Mouse (Mus musculus) forebrain, embryonic 15.5 days (tissue): ENCODE results near the gene Ndnf. TPM values are rescaled to one million over a fixed set of nuclear protein-coding genes. Genes with fewer than 3 reads are reported as not detected.

Experiments used
- ATAC-seq: fragments of 200-750 bp; cut with Nextera tagmentation; replicated peaks from 2 replicates; pipeline ENCODE4 v1.8.0; 2017; ENCODE audit warnings: mild to moderate bottlenecking, moderate TSS enrichment, moderate library complexity
- H3K27ac ChIP-seq: fragments of 300-500 bp; sonication (generic); replicated peaks from 2 replicates; pipeline ENCODE4 v1.5.1; 2015; ENCODE audit warnings: mild to moderate bottlenecking, inconsistent platforms
- H3K27me3 ChIP-seq: fragments of 300-500 bp; sonication (generic); 2 replicates; pipeline ENCODE4 v1.6.1; 2015; ENCODE audit warnings: inconsistent platforms
- H3K36me3 ChIP-seq: fragments of 300-500 bp; sonication (generic); 2 replicates; pipeline ENCODE4 v1.6.1; 2015; ENCODE audit warnings: mild to moderate bottlenecking, inconsistent platforms
- H3K4me1 ChIP-seq: fragments of 300-500 bp; sonication (generic); 2 replicates; pipeline ENCODE4 v1.6.1; 2015; ENCODE audit warnings: inconsistent platforms
- H3K4me2 ChIP-seq: fragments of 300-500 bp; sonication (generic); replicated peaks from 2 replicates; pipeline ENCODE4 v1.6.1; 2015; ENCODE audit warnings: mild to moderate bottlenecking, inconsistent platforms
- H3K4me3 ChIP-seq: fragments of 300-500 bp; sonication (generic); 2 replicates; pipeline ENCODE4 v1.5.1; 2015; ENCODE audit warnings: mild to moderate bottlenecking, inconsistent platforms
- H3K9ac ChIP-seq: fragments of 300-500 bp; sonication (generic); replicated peaks from 2 replicates; pipeline ENCODE4 v1.6.1; 2015; ENCODE audit warnings: mild to moderate bottlenecking, inconsistent platforms
- H3K9me3 ChIP-seq: fragments of 300-500 bp; sonication (generic); 2 replicates; pipeline ENCODE4 v1.6.1; 2016; ENCODE audit warnings: inconsistent platforms
- WGBS: fragments of 180-500 bp; shearing (Covaris S2); methylation state at CpG from one replicate; pipeline ENCODE4 v1.1.7; 2015; ENCODE audit warnings: mixed read lengths; 5-methylcytosine and 5-hydroxymethylcytosine counted together
- polyA plus RNA-seq: library from polyadenylated mRNA; unstranded; fragments of >200 nt; fragmentation: Nextera tagmentation; extraction: Ambion mirVana; gene quantifications from 2 replicates; pipeline ENCODE4 v1.2.1, GENCODE M21; 2015

Gene Ndnf
- 2.8 and 4.4 TPM in 2 replicates for polyA plus RNA-seq

GRCm38 (mm10) chr6:65671451-65671850 lies at the start of gene Ndnf:
Ndnf (plus strand) TSS chr6:65671590.
- Histone ChIP-seq H3K27me3 (peaks cover 13% of the 10 kb centered on the region), H3K4me2 (peak within 1 kb of the TSS; percentile 99), H3K4me1 (peaks cover 24% of the 10 kb centered on the region), H3K36me3 (no peaks in the 10 kb centered on the region), H3K4me3 (peak within 1 kb of the TSS; percentile 67), H3K9ac (peak within 1 kb of the TSS; percentile 38), H3K27ac (no peak within 1 kb of the TSS), H3K9me3 (no peaks in the 10 kb centered on the region)
- peak; percentile 92 for ATAC-seq
- 1% methylated on average over 31 of the region's 45 CpGs for WGBS

- Histone ChIP-seq H3K4me1 (no peaks in the 10 kb centered on the region), H3K27me3 (no peaks in the 10 kb centered on the region), H3K4me3 (no peak overlapping the region), H3K4me2 (no peak overlapping the region), H3K36me3 (no peaks in the 10 kb centered on the region), H3K9ac (no peak overlapping the region), H3K27ac (no peak overlapping the region), H3K9me3 (no peaks in the 10 kb centered on the region)
- ATAC-seq = no peak
- WGBS = 55% methylated on average over 3 of the region's 3 CpGs
Observed at GRCm38 (mm10) chr6:65623016-65623715, 48.2 kb upstream of the Ndnf start.

GRCm38 (mm10) chr6:65630578-65630977 lies 40.8 kb upstream of the Ndnf start:
- Histone ChIP-seq H3K36me3 (no peaks in the 10 kb centered on the region), H3K27ac (no peak overlapping the region), H3K4me3 (no peak overlapping the region), H3K27me3 (no peaks in the 10 kb centered on the region), H3K9ac (no peak overlapping the region), H3K4me2 (no peak overlapping the region), H3K4me1 (no peaks in the 10 kb centered on the region), H3K9me3 (no peaks in the 10 kb centered on the region)
- WGBS = 93% methylated on average over 2 of the region's 2 CpGs
- ATAC-seq = no peak

GRCm38 (mm10) chr6:65632184-65632583 lies 39.2 kb upstream of the Ndnf start:
- ATAC-seq = no peak
- H3K27ac ChIP-seq = no peak overlapping the region
- no peaks in the 10 kb centered on the region for H3K36me3 ChIP-seq
- no peak overlapping the region for H3K4me2 ChIP-seq
- no peaks in the 10 kb centered on the region for H3K4me1 ChIP-seq
- H3K9me3 ChIP-seq = no peaks in the 10 kb centered on the region
- H3K4me3 ChIP-seq = no peak overlapping the region
- 94% methylated on average over 5 of the region's 5 CpGs for WGBS
- no peak overlapping the region for H3K9ac ChIP-seq
- H3K27me3 ChIP-seq = no peaks in the 10 kb centered on the region

GRCm38 (mm10) chr6:65642431-65642830 lies 29.0 kb upstream of the Ndnf start:
- ATAC-seq = no peak
- Histone ChIP-seq H3K27ac (no peak overlapping the region), H3K9me3 (0 out of 2 replicates have a peak, but pooled peaks cover 3% of the 10 kb centered on the region), H3K27me3 (no peaks in the 10 kb centered on the region), H3K4me3 (no peak overlapping the region), H3K4me1 (no peaks in the 10 kb centered on the region), H3K36me3 (no peaks in the 10 kb centered on the region), H3K9ac (no peak overlapping the region), H3K4me2 (no peak overlapping the region)

- WGBS = 10% methylated on average over 4 of the region's 4 CpGs
- Histone ChIP-seq H3K9ac (no peak overlapping the region), H3K9me3 (0 out of 2 replicates have a peak, but pooled peaks cover 3% of the 10 kb centered on the region), H3K27ac (no peak overlapping the region), H3K4me2 (no peak overlapping the region), H3K27me3 (no peaks in the 10 kb centered on the region), H3K4me1 (no peaks in the 10 kb centered on the region), H3K36me3 (no peaks in the 10 kb centered on the region), H3K4me3 (no peak overlapping the region)
- 0 out of 2 replicates have a peak, but pooled peaks have one; percentile 23 for ATAC-seq
Observed at GRCm38 (mm10) chr6:65644110-65644509, 27.3 kb upstream of the Ndnf start.

DNA sequence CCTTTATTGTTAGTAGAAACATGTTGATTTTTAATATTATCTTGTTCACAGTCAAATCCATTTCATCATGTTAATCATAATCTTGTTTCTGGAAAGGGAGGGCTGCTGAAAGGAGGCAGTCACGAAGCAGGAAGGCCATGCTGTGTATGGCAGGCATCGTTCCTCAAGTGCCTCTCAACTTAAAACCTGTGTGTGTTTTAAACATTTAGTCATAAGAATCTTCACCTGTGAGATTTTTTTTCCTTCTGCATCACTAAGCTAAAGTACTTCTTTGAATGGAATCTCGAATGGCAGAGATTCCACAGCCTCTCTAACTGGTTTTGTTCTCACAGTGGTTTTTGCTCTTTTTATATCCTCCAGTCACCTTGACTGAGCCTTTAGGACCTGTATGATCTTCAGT lies 25.0 kb upstream of the Ndnf start:
- Histone ChIP-seq H3K4me1 (no peaks in the 10 kb centered on the region), H3K9me3 (no peaks in the 10 kb centered on the region), H3K4me3 (no peak overlapping the region), H3K4me2 (no peak overlapping the region), H3K36me3 (no peaks in the 10 kb centered on the region), H3K27me3 (no peaks in the 10 kb centered on the region), H3K9ac (no peak overlapping the region), H3K27ac (no peak overlapping the region)
- WGBS = 74% methylated on average over 3 of the region's 3 CpGs
- ATAC-seq = no peak

DNA sequence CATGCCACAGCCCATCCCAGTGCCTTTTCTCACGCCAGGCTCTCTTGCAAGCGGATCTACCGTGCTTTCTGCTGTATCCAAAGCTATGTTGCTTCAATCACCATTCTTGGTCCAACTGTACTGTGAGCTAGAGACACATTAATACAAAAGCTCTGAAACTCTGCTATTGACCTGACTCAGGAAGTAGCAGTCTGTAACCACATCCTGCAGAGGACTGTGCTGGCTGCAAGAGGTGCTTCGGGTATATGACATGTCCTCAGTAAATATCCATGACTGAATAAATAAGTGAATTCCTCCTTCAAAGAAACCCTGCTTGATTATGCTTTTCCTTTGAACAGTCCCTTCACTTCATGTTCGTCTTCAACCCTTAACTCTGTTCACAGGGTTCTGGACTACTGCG lies 23.7 kb upstream of the Ndnf start:
- 90% methylated on average over 6 of the region's 6 CpGs for WGBS
- no peaks in the 10 kb centered on the region for H3K36me3 ChIP-seq
- H3K9ac ChIP-seq = no peak overlapping the region
- H3K27me3 ChIP-seq = no peaks in the 10 kb centered on the region
- no peaks in the 10 kb centered on the region for H3K4me1 ChIP-seq
- no peak for ATAC-seq
- no peaks in the 10 kb centered on the region for H3K9me3 ChIP-seq
- no peak overlapping the region for H3K27ac ChIP-seq
- no peak overlapping the region for H3K4me2 ChIP-seq
- H3K4me3 ChIP-seq = no peak overlapping the region

DNA sequence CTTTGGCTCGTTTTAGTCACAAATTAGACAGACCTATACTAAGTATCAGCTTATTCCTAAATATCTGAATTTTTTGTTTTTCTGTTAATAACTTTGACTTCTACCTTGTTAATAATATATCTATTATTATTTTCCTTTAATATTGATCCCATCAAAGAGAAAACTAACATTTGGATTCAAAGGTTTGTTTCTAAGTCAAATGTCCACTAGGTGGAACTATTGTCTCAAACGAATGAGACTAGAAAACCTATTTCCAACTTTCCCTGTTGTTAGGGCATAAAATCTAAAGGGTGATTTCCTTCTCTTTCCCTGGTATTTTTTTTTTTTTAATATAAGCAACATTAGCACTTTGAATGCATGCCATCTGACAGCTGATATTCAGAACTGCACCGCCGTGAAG lies 20.0 kb upstream of the Ndnf start:
- no peak overlapping the region for H3K27ac ChIP-seq
- H3K4me2 ChIP-seq = no peak overlapping the region
- no peak overlapping the region for H3K4me3 ChIP-seq
- H3K9me3 ChIP-seq = no peaks in the 10 kb centered on the region
- no peaks in the 10 kb centered on the region for H3K27me3 ChIP-seq
- no peak overlapping the region for H3K9ac ChIP-seq
- WGBS = 30% methylated on average over 4 of the region's 4 CpGs
- H3K36me3 ChIP-seq = no peaks in the 10 kb centered on the region
- no peak for ATAC-seq
- H3K4me1 ChIP-seq = no peaks in the 10 kb centered on the region

DNA sequence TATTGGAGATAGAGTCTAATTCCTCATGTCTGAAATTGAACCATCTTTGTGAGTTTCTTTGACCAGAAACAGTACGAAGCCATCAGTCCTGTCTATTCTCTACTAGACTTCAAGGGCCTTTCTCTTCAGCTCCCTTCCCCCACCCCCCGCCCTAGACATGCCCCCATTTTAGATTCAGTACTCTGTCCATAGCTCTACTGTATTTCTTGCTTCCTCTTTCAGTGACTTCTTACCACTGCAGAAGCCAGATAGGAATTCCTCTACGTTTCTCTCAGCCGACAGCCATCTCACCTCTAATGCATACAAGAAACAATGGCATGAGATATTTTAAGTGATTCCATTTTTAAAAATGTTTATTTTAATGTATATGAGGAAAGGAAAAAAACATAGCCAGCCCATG lies 10.1 kb upstream of the Ndnf start:
- H3K36me3 ChIP-seq = no peaks in the 10 kb centered on the region
- no peak for ATAC-seq
- H3K27ac ChIP-seq = no peak overlapping the region
- H3K4me1 ChIP-seq = no peaks in the 10 kb centered on the region
- no peaks in the 10 kb centered on the region for H3K27me3 ChIP-seq
- H3K4me3 ChIP-seq = no peak overlapping the region
- WGBS = 81% methylated on average over 4 of the region's 4 CpGs
- H3K9ac ChIP-seq = no peak overlapping the region
- H3K9me3 ChIP-seq = no peaks in the 10 kb centered on the region
- H3K4me2 ChIP-seq = no peak overlapping the region

- Histone ChIP-seq H3K4me2 (no peak overlapping the region), H3K27me3 (no peaks in the 10 kb centered on the region), H3K4me1 (no peaks in the 10 kb centered on the region), H3K9me3 (no peaks in the 10 kb centered on the region), H3K36me3 (no peaks in the 10 kb centered on the region), H3K27ac (no peak overlapping the region), H3K9ac (no peak overlapping the region), H3K4me3 (no peak overlapping the region)
- no peak for ATAC-seq
- WGBS = 67% methylated on average over 2 of the region's 2 CpGs
Observed at GRCm38 (mm10) chr6:65662050-65662449, 9.3 kb upstream of the Ndnf start.

DNA sequence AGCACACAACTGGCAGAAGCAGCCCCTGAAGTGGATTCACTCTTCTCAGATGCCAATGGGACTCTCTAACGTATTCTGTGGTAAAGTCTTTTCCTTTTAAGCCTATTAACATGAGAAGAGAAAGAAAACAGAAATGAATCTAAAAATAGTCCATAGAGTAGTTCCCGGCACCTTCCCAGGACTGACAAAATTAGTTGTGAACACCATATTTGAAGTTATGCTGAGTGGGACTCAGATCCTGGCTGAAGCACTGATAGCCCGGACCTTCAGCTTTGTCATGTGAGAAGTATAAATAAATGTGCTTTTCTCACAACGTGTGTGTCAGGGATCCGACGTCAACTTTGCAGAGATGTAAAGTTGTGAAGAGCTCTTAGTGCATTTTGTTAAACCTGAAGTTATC lies 7.4 kb upstream of the Ndnf start:
- ATAC-seq = no peak
- 71% methylated on average over 6 of the region's 6 CpGs for WGBS

DNA sequence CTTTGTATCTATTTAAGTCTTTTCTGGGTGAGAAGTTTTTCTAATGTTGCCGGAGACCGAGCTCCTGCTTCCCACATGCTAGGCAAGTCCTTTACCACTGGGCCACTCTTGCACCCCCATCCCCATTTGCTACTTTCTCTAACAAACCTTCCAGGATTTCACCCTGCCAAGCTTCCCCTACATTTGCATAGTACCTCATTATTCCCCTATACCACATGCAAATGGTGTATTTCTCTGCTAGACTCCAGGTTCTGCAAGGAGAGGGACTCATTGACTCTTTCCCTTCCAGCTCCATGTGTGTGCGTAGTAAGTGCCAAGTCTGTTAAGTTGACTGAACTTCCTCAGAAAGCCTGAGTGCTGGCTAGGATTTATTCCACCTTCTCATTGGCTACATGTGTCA lies 5.1 kb upstream of the Ndnf start:
- no peak overlapping the region for H3K4me2 ChIP-seq
- H3K36me3 ChIP-seq = no peaks in the 10 kb centered on the region
- H3K27ac ChIP-seq = no peak overlapping the region
- ATAC-seq = peak; percentile 42; the same call in 1 of the 2 replicates
- H3K4me3 ChIP-seq = no peak overlapping the region
- H3K9ac ChIP-seq = no peak overlapping the region
- peaks cover 4% of the 10 kb centered on the region; the same call in 1 of the 2 replicates for H3K4me1 ChIP-seq
- peaks cover 7% of the 10 kb centered on the region; the same call in 1 of the 2 replicates for H3K27me3 ChIP-seq
- no peaks in the 10 kb centered on the region for H3K9me3 ChIP-seq
- 45% methylated on average over 3 of the region's 3 CpGs for WGBS

More for the DNA sequence above, 7.4 kb upstream of the Ndnf start:
- Histone ChIP-seq H3K27me3 (no peaks in the 10 kb centered on the region), H3K4me2 (no peak overlapping the region), H3K9me3 (no peaks in the 10 kb centered on the region), H3K9ac (no peak overlapping the region), H3K27ac (no peak overlapping the region), H3K36me3 (no peaks in the 10 kb centered on the region), H3K4me3 (no peak overlapping the region), H3K4me1 (no peaks in the 10 kb centered on the region)
